Mouse (Mus musculus) embryonic facial prominence, embryonic 11.5 days (tissue): Measurements from ENCODE around the gene Zfp952. TPM values are rescaled to one million over a fixed set of nuclear protein-coding genes. Genes with fewer than 3 reads are reported as not detected.

Experiments
- ATAC-seq: fragments of 200-750 bp; cut with Nextera tagmentation; replicated peaks from 2 replicates; pipeline ENCODE4 v1.8.0; 2017; ENCODE audit warnings: low read depth; ENCODE audit not compliant: insufficient number of reproducible peaks, low FRiP score, low TSS enrichment
- DNase-seq: peaks from one replicate; pipeline ENCODE4 v3.0.0-alpha.2; 2015; ENCODE audit warnings: low spot score
- H3K27ac ChIP-seq: fragments of 300-500 bp; sonication (generic); replicated peaks from 2 replicates; pipeline ENCODE4 v1.5.1; 2014; ENCODE audit warnings: mild to moderate bottlenecking, low read depth, low read length, control low read depth
- H3K27me3 ChIP-seq: fragments of 300-500 bp; sonication (generic); 2 replicates; pipeline ENCODE4 v1.6.1; 2014; ENCODE audit warnings: mild to moderate bottlenecking, low read length, moderate library complexity, mixed read lengths; ENCODE audit not compliant: control insufficient read depth, insufficient read depth
- H3K36me3 ChIP-seq: fragments of 300-500 bp; sonication (generic); replicated peaks from 2 replicates; pipeline ENCODE4 v1.6.1; 2014; ENCODE audit warnings: low read depth, mild to moderate bottlenecking, low read length, moderate library complexity, mixed read lengths; ENCODE audit not compliant: control insufficient read depth, insufficient read depth
- H3K4me1 ChIP-seq: fragments of 300-500 bp; sonication (generic); 2 replicates; pipeline ENCODE4 v1.6.1; 2014; ENCODE audit warnings: low read length, mixed read lengths; ENCODE audit not compliant: control insufficient read depth, insufficient read depth
- H3K4me2 ChIP-seq: fragments of 300-500 bp; sonication (generic); 2 replicates; pipeline ENCODE4 v1.6.1; 2014; ENCODE audit warnings: low read depth, mild to moderate bottlenecking, control low read depth, low read length, moderate library complexity
- H3K4me3 ChIP-seq: fragments of 300-500 bp; sonication (generic); 2 replicates; pipeline ENCODE4 v1.5.1; 2014; ENCODE audit warnings: low read depth, low read length, control low read depth
- H3K9ac ChIP-seq: fragments of 300-500 bp; sonication (generic); replicated peaks from 2 replicates; pipeline ENCODE4 v1.6.1; 2014; ENCODE audit warnings: mild to moderate bottlenecking, control low read depth, low read length
- H3K9me3 ChIP-seq: fragments of 300-500 bp; sonication (generic); replicated peaks from 2 replicates; pipeline ENCODE4 v1.6.1; 2016; ENCODE audit warnings: mild to moderate bottlenecking, low read length, inconsistent platforms, mixed read lengths; ENCODE audit not compliant: control insufficient read depth
- WGBS: fragments of 180-500 bp; shearing (Covaris S2); extraction: QIAGEN DNeasy Blood & Tissue Kit; methylation state at CpG from one replicate; pipeline ENCODE4 v1.1.7; 2014; 5-methylcytosine and 5-hydroxymethylcytosine counted together
- polyA plus RNA-seq: library from polyadenylated mRNA; unstranded; fragments of >200 nt; fragmentation: Nextera tagmentation; extraction: Ambion mirVana; gene quantifications from 2 replicates; pipeline ENCODE4 v1.2.1, GENCODE M21; 2014

Zfp952 gene
- 16.6 and 17.3 TPM in 2 replicates for polyA plus RNA-seq

GRCm38 (mm10) chr17:32992699-32993474 is at the start of gene Zfp952:
Gene Zfp952 (plus strand): TSS chr17:32993129.
- peaks cover 3% of the 10 kb centered on the region; the same call in 1 of the 2 replicates for H3K36me3 ChIP-seq
- peak within 1 kb of the TSS; percentile 72 for H3K4me3 ChIP-seq
- H3K4me1 ChIP-seq, result no peaks in the 10 kb centered on the region
- H3K27me3 ChIP-seq, result no peaks in the 10 kb centered on the region
- peak within 1 kb of the TSS; percentile 73 for H3K4me2 ChIP-seq
- H3K9me3 ChIP-seq, result no peaks in the 10 kb centered on the region
- H3K27ac ChIP-seq, result no peak within 1 kb of the TSS
- H3K9ac ChIP-seq, result peak within 1 kb of the TSS; percentile 73
- DNase-seq, result peak; percentile 93
- peak; percentile 93 for ATAC-seq
- under 1% methylated on average over 21 of the region's 21 CpGs for WGBS

GRCm38 (mm10) chr17:32943661-32944060 is 49.3 kb upstream of the Zfp952 start:
- WGBS, result 93% methylated on average over 3 of the region's 3 CpGs

GRCm38 (mm10) chr17:32944402-32945035 is 48.4 kb upstream of the Zfp952 start:
- 64% methylated on average over 3 of the region's 3 CpGs for WGBS
- Histone ChIP-seq H3K27ac (no peak overlapping the region), H3K4me3 (no peak overlapping the region), H3K27me3 (no peaks in the 10 kb centered on the region), H3K4me1 (no peaks in the 10 kb centered on the region), H3K4me2 (no peak overlapping the region), H3K9me3 (no peaks in the 10 kb centered on the region), H3K36me3 (no peaks in the 10 kb centered on the region), H3K9ac (no peak overlapping the region)
- ATAC-seq (no peak), DNase-seq (no peak)

More at GRCm38 (mm10) chr17:32943661-32944060, 49.3 kb upstream of the Zfp952 start:
- H3K27me3 ChIP-seq, result no peaks in the 10 kb centered on the region
- no peak overlapping the region for H3K27ac ChIP-seq
- H3K4me2 ChIP-seq, result no peak overlapping the region
- H3K4me3 ChIP-seq, result no peak overlapping the region
- DNase-seq (no peak), ATAC-seq (no peak)
- no peaks in the 10 kb centered on the region for H3K9me3 ChIP-seq
- no peak overlapping the region for H3K9ac ChIP-seq
- no peaks in the 10 kb centered on the region for H3K4me1 ChIP-seq
- H3K36me3 ChIP-seq, result no peaks in the 10 kb centered on the region

GRCm38 (mm10) chr17:32946716-32947115 is 46.2 kb upstream of the Zfp952 start:
- Histone ChIP-seq H3K36me3 (no peaks in the 10 kb centered on the region), H3K4me2 (peak overlapping the region; percentile 14), H3K27me3 (no peaks in the 10 kb centered on the region), H3K9ac (no peak overlapping the region), H3K9me3 (no peaks in the 10 kb centered on the region), H3K4me3 (peak overlapping the region; percentile 30), H3K4me1 (no peaks in the 10 kb centered on the region), H3K27ac (no peak overlapping the region)
- WGBS, result 68% methylated on average over 9 of the region's 9 CpGs
- ATAC-seq (no peak), DNase-seq (no peak)

GRCm38 (mm10) chr17:32947215-32947914 is 45.6 kb upstream of the Zfp952 start, which contains the start of gene Cyp4f13:
Gene Cyp4f13 (minus strand): TSS chr17:32947402.
- 41% methylated on average over 12 of the region's 12 CpGs for WGBS
- ATAC-seq (peak; percentile 83), DNase-seq (peak; percentile 77)
- Histone ChIP-seq H3K4me3 (peak within 1 kb of the TSS; percentile 30), H3K9ac (0 out of 2 replicates have a peak within 1 kb of the TSS, but pooled peaks have one; percentile 6), H3K4me1 (no peaks in the 10 kb centered on the region), H3K27me3 (no peaks in the 10 kb centered on the region), H3K36me3 (no peaks in the 10 kb centered on the region), H3K9me3 (no peaks in the 10 kb centered on the region), H3K27ac (no peak within 1 kb of the TSS), H3K4me2 (peak within 1 kb of the TSS; percentile 14)

- no peak for DNase-seq
- H3K4me3 ChIP-seq, result no peak overlapping the region
- 79% methylated on average over 3 of the region's 3 CpGs for WGBS
These were observed 42.8 kb upstream of the Zfp952 start for GRCm38 (mm10) chr17:32950136-32950535.

GRCm38 (mm10) chr17:32951006-32951405 is 41.9 kb upstream of the Zfp952 start:
- H3K27ac ChIP-seq, result no peak overlapping the region
- H3K9ac ChIP-seq, result no peak overlapping the region
- no peak overlapping the region for H3K4me2 ChIP-seq
- H3K27me3 ChIP-seq, result no peaks in the 10 kb centered on the region
- no peak for ATAC-seq
- no peak for DNase-seq
- no peaks in the 10 kb centered on the region for H3K36me3 ChIP-seq
- H3K4me3 ChIP-seq, result no peak overlapping the region
- WGBS, result 78% methylated on average over 11 of the region's 11 CpGs
- H3K9me3 ChIP-seq, result no peaks in the 10 kb centered on the region
- no peaks in the 10 kb centered on the region for H3K4me1 ChIP-seq

More at GRCm38 (mm10) chr17:32950136-32950535, 42.8 kb upstream of the Zfp952 start:
- H3K9ac ChIP-seq, result no peak overlapping the region
- H3K9me3 ChIP-seq, result no peaks in the 10 kb centered on the region
- no peaks in the 10 kb centered on the region for H3K4me1 ChIP-seq
- H3K36me3 ChIP-seq, result no peaks in the 10 kb centered on the region
- no peak overlapping the region for H3K27ac ChIP-seq
- no peak overlapping the region for H3K4me2 ChIP-seq
- no peaks in the 10 kb centered on the region for H3K27me3 ChIP-seq
- ATAC-seq, result no peak
